Mouse (Mus musculus) liver, embryonic 15.5 days (tissue): Measurements from ENCODE around the gene Tecr. TPM values are rescaled to one million over a fixed set of nuclear protein-coding genes. Genes with fewer than 3 reads are reported as not detected.

ENCODE experiments used
- ATAC-seq: fragments of 200-750 bp; cut with Nextera tagmentation; 2 replicates; pipeline ENCODE4 v1.8.0; 2017; ENCODE audit warnings: moderate number of reproducible peaks, mild to moderate bottlenecking, moderate library complexity; ENCODE audit not compliant: insufficient read depth
- H3K27ac ChIP-seq: fragments of 300-500 bp; sonication (generic); replicated peaks from 2 replicates; pipeline ENCODE4 v1.5.1; 2015; ENCODE audit warnings: mild to moderate bottlenecking, inconsistent platforms
- H3K27me3 ChIP-seq: fragments of 300-500 bp; sonication (generic); 2 replicates; pipeline ENCODE4 v1.6.1; 2015; ENCODE audit warnings: mild to moderate bottlenecking, inconsistent platforms
- H3K36me3 ChIP-seq: fragments of 300-500 bp; sonication (generic); replicated peaks from 2 replicates; pipeline ENCODE4 v1.6.1; 2015; ENCODE audit warnings: moderate library complexity, mild to moderate bottlenecking, inconsistent platforms
- H3K4me1 ChIP-seq: fragments of 300-500 bp; sonication (generic); replicated peaks from 2 replicates; pipeline ENCODE4 v1.6.1; 2015; ENCODE audit warnings: inconsistent platforms
- H3K4me2 ChIP-seq: fragments of 300-500 bp; sonication (generic); 2 replicates; pipeline ENCODE4 v1.6.1; 2015; ENCODE audit warnings: moderate library complexity, mild to moderate bottlenecking, inconsistent platforms
- H3K4me3 ChIP-seq: fragments of 300-500 bp; sonication (generic); replicated peaks from 2 replicates; pipeline ENCODE4 v1.5.1; 2015; ENCODE audit warnings: mild to moderate bottlenecking, inconsistent platforms
- H3K9ac ChIP-seq: fragments of 300-500 bp; sonication (generic); 2 replicates; pipeline ENCODE4 v1.6.1; 2015; ENCODE audit warnings: moderate library complexity, mild to moderate bottlenecking, inconsistent platforms
- H3K9me3 ChIP-seq: fragments of 300-500 bp; sonication (generic); replicated peaks from 2 replicates; pipeline ENCODE4 v1.6.1; 2016; ENCODE audit warnings: inconsistent platforms
- WGBS: fragments of 180-500 bp; shearing (Covaris S2); methylation state at CpG from one replicate; pipeline ENCODE4 v1.1.7; 2015; ENCODE audit warnings: mixed read lengths; ENCODE audit not compliant: insufficient replicate concordance; 5-methylcytosine and 5-hydroxymethylcytosine counted together
- polyA plus RNA-seq: library from polyadenylated mRNA; unstranded; fragments of >200 nt; fragmentation: Nextera tagmentation; extraction: Ambion mirVana; gene quantifications from 2 replicates; pipeline ENCODE4 v1.2.1, GENCODE M21; 2015

Gene Tecr
- polyA plus RNA-seq, 1 experiment from 2014 or later: 329 TPM

DNA sequence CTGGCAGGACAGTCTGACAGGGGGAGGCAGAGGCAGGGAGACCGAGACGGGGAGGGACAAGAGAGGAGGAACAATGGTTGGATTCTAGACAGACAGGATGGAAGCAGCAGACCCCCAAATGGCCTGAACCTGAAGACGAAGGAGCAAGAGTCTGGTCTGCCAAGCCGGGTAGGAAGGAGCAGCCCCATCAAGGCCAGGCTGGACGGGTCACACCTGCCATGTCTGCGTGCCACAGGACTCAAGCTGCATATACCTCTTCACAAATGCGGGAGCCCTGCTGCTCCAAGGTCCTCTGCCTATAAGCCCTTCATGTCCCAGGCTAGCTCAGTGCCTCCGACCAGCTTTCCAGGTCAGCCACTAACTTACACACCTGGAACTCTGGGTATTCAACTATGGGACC lies 28.1 kb downstream of the Tecr start:
- WGBS: 81% methylated on average over 8 of the region's 8 CpGs
- H3K27ac ChIP-seq: no peak overlapping the region
- H3K4me1 ChIP-seq: peaks cover 50% of the 10 kb centered on the region
- no peak overlapping the region for H3K9ac ChIP-seq
- ATAC-seq: no peak
- H3K4me3 ChIP-seq: no peak overlapping the region
- H3K36me3 ChIP-seq: peaks cover 13% of the 10 kb centered on the region
- H3K9me3 ChIP-seq: no peaks in the 10 kb centered on the region
- no peaks in the 10 kb centered on the region for H3K27me3 ChIP-seq
- no peak overlapping the region for H3K4me2 ChIP-seq

DNA sequence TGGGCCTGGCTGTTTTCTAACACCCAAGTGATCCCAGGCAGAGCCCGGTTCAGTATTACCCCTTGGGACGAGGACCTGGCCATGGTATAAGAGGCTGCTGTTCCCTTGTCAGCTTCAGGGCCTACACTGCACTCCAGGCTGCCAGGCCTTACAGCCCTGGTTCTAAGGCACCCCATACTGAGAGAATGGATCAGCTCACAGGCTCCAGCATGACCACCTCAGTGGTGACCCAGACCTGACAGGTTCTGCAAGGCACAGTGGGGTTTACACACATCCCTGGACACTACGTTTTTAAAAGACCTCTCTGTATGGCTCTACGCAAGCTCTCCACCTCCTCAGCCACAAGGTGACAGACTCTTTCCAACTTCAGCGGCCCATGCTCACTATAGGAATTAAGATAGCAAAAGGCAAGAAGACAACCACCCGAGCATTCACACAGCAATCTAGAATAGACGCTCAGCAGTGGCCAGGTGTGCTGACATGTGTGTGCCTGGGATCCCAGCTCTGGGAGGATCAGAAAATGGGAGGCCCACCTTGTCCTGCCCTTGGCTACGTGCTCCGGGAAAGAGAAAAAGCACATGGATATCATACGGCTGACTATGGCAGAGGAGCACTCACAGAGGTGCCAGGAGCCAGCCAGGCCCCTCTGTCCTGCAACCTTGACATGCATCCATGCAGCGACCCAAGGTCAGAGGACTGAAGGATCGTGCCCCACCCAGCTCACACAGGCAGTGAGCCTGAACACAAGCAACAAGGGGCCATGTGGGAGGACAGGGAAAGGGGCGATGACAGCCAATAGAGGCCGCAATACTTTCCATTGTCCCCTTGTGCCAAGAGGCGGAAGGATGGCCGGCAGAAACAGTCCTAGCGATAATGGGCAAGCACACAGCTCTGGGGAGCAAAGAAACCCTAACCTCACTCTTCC lies 29.4 kb downstream of the Tecr start:
- H3K27ac ChIP-seq: no peak overlapping the region
- ATAC-seq: no peak
- H3K27me3 ChIP-seq: no peaks in the 10 kb centered on the region
- no peak overlapping the region for H3K4me2 ChIP-seq
- 72% methylated on average over 17 of the region's 17 CpGs for WGBS
- H3K4me3 ChIP-seq: no peak overlapping the region
- 0 out of 2 replicates have a peak, but pooled peaks cover 14% of the 10 kb centered on the region for H3K36me3 ChIP-seq
- no peak overlapping the region for H3K9ac ChIP-seq
- H3K9me3 ChIP-seq: no peaks in the 10 kb centered on the region
- H3K4me1 ChIP-seq: peaks cover 54% of the 10 kb centered on the region

DNA sequence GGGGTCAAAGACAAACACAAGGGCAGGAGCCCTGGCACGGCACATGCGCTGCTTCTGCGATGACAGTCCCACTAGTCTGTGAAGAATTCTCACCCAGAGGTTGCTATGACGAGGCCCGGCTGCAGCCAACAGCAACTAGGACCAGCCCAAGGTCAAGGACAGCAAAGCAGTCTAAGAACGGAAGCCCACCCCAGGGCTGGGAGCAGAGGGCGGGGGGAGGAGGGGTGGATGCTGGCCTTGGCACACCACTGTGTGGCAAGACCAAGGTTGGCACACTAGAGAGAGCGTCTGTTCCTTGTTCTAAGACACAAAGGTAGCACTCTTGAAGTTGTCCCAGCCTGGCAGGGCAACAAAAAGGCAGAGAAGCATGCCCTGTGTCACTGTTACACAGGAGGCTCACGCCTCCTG lies 30.4 kb downstream of the Tecr start:
- Histone ChIP-seq H3K4me2 (no peak overlapping the region), H3K9me3 (no peaks in the 10 kb centered on the region), H3K27ac (0 out of 2 replicates have a peak overlapping the region, but pooled peaks have one; percentile 33), H3K36me3 (peaks cover 22% of the 10 kb centered on the region), H3K4me1 (peaks cover 55% of the 10 kb centered on the region), H3K9ac (no peak overlapping the region), H3K4me3 (no peak overlapping the region), H3K27me3 (no peaks in the 10 kb centered on the region)
- ATAC-seq: no peak
- WGBS: 72% methylated on average over 9 of the region's 9 CpGs

DNA sequence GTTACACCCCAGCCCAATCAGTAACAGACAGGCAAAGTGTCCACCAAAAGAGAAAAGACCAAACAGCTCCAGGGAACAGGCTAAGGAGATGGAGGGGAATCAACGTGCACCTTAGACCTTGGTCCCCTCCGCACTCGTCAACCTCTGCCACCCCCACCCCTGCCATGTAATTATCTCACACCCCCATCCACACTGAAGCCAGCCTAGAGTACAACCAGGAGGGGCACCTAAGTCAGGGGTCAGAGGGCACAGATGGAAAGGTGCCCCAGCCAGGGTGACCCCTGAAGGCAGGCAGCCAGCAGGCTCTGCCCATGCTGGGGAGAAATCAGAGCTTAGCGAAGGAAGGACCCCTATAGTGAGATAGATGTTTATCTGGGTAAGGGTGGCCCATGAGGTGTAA lies 30.9 kb downstream of the Tecr start:
- 0 out of 2 replicates have a peak overlapping the region, but pooled peaks have one; percentile 33 for H3K27ac ChIP-seq
- no peaks in the 10 kb centered on the region for H3K9me3 ChIP-seq
- H3K4me3 ChIP-seq: no peak overlapping the region
- H3K36me3 ChIP-seq: peaks cover 27% of the 10 kb centered on the region
- WGBS: 72% methylated on average over 4 of the region's 4 CpGs
- no peak for ATAC-seq
- peaks cover 55% of the 10 kb centered on the region for H3K4me1 ChIP-seq
- H3K4me2 ChIP-seq: no peak overlapping the region
- no peaks in the 10 kb centered on the region for H3K27me3 ChIP-seq
- no peak overlapping the region for H3K9ac ChIP-seq

DNA sequence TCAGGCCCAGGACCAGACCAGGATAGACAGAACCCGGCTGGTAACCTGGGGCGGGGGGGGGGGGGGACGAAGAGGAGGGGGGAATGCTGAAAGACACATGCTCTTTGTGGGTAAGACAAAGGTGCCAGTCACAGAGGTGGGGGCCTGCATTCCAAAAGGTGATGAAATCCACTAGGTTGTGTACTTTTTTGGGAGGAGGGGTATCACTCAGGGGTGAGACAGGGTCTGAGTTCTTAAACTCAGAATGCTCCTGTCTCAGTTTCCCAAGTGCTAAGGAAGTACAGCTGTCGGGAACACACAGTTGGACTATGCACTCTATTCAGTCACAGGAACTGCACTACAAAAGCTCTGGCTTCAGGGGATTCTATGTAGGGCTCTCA lies 31.3 kb downstream of the Tecr start:
- Histone ChIP-seq H3K36me3 (peaks cover 31% of the 10 kb centered on the region), H3K9ac (no peak overlapping the region), H3K4me2 (no peak overlapping the region), H3K27me3 (no peaks in the 10 kb centered on the region), H3K9me3 (no peaks in the 10 kb centered on the region), H3K4me1 (peaks cover 54% of the 10 kb centered on the region), H3K4me3 (no peak overlapping the region), H3K27ac (no peak overlapping the region)
- 44% methylated on average over 4 of the region's 4 CpGs for WGBS
- ATAC-seq: no peak

DNA sequence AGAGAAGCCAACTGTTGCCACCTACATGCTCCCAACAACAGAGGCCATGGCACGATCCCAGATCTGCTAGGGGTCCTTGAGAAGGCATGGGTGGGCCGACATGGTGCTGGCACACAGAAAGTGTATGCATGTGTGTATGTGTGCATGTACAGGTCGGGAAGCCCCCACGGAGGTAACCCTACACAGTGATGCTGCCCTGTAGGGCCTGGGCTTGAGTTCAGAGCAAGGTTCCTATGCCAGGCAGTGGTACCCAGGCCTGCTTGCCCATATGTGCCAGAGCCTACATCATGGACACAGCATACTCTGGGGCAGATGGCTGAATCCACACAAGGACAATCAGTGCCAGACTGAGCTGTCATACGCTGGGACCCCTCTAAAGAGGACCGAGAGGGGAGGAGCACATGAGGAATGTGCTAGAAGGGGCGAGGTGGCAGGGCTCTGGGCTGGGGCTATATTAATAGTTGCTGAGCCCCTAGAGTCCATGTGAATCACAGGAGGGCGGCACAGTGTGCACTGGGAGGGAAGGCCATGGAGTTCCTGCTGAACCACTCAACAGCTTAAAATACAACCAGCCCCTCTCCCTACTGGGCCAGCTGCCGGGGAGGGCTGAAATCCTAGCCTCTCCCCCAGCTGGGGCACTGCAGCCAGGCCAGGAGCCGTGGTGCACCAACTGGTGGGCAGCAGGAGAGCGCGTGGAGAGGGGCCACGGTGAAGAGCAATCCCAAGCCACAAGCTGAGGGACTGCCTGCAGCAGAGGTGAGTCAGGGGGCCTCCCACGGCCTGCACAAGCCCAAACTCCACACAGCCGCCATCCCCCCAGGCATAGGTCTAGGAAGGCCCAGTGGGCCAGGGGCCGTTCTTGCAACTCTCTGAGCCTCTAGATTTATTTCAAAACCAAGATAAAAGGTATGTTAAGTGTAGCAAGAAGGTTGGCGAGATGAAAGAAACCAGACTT lies 31.9 kb downstream of the Tecr start:
- no peak for ATAC-seq
- Histone ChIP-seq H3K4me2 (no peak overlapping the region), H3K27ac (no peak overlapping the region), H3K27me3 (no peaks in the 10 kb centered on the region), H3K36me3 (peaks cover 37% of the 10 kb centered on the region), H3K4me1 (peaks cover 49% of the 10 kb centered on the region), H3K9ac (no peak overlapping the region), H3K9me3 (no peaks in the 10 kb centered on the region), H3K4me3 (no peak overlapping the region)
- WGBS: 77% methylated on average over 17 of the region's 17 CpGs

DNA sequence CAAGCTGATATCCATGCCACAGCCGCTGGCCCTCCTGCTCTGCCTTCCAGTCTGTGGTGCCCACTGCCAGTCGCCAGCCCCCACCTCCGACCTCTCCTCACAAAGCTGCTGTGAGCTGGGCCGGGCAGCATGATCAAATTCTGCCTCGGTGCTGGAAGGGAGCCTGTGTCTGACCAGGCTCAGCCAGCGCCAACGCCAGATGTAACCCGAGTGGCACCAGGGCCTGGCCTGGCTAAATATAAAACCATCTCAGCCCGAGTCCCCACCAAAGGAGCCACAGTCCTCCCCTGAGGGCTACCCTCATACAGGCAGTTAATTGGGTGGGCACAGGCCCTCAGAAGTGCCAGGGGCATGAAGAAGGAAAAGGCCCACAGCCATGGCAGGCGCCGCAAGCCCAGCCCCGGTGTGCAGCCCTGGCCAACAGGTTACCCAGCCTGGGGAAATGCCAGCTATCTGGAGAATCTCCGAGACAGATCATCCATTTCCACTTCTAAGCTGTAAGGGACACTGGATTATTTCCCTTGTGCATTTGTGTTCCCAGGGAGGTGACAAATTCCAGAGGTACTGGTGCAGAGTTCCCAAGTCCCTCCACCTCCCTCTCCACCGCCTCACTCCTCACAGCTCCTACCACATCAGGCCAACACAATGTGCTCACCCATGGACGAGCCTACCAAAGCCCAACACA lies 33.0 kb downstream of the Tecr start:
- Histone ChIP-seq H3K36me3 (peaks cover 48% of the 10 kb centered on the region), H3K27ac (no peak overlapping the region), H3K9me3 (no peaks in the 10 kb centered on the region), H3K4me3 (no peak overlapping the region), H3K9ac (no peak overlapping the region), H3K4me1 (peaks cover 56% of the 10 kb centered on the region), H3K4me2 (no peak overlapping the region), H3K27me3 (no peaks in the 10 kb centered on the region)
- 77% methylated on average over 15 of the region's 15 CpGs for WGBS
- no peak for ATAC-seq

DNA sequence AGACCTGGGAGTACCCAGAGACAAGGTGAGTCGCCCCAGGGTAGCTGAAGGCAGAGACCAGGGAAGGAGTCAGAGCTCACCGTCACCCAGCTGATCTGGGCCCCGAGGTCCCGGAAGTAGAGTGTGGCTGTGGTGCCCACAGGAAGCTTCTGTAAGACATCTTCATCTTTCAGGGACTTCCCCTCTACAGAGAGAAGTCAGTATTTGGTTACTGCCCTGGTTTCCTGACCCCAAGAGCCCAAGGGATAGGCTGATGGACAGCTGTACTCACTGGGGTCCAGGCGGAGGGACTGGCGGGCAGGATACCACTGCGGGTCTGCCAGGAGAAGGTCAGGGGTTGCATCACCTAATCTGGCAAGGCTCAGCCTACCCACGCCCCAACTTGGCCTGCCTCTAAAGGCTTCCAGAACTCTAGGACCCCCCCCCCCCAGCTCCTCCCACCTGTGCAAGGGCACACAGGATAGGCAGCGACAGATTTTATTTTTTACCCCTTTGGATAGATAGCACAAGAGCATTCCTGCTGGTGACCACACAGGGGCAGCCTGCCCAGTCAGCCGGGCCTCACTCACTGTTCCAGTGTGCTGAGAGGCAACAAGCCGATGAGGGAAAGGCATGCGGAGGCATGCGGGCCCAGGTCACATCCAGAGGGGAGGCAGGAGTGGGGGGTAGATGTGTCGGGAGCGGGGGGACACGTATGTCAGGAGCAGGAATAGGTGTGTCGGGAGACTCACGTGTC lies 34.5 kb downstream of the Tecr start:
- Histone ChIP-seq H3K27me3 (no peaks in the 10 kb centered on the region), H3K4me3 (peak overlapping the region; percentile 12; the same call in 1 of the 2 replicates), H3K36me3 (peaks cover 53% of the 10 kb centered on the region), H3K9me3 (no peaks in the 10 kb centered on the region), H3K9ac (no peak overlapping the region), H3K27ac (peak overlapping the region; percentile 33; the same call in 1 of the 2 replicates), H3K4me2 (no peak overlapping the region), H3K4me1 (peaks cover 54% of the 10 kb centered on the region)
- ATAC-seq: peak; percentile 22; the same call in 1 of the 2 replicates
- 55% methylated on average over 18 of the region's 18 CpGs for WGBS

DNA sequence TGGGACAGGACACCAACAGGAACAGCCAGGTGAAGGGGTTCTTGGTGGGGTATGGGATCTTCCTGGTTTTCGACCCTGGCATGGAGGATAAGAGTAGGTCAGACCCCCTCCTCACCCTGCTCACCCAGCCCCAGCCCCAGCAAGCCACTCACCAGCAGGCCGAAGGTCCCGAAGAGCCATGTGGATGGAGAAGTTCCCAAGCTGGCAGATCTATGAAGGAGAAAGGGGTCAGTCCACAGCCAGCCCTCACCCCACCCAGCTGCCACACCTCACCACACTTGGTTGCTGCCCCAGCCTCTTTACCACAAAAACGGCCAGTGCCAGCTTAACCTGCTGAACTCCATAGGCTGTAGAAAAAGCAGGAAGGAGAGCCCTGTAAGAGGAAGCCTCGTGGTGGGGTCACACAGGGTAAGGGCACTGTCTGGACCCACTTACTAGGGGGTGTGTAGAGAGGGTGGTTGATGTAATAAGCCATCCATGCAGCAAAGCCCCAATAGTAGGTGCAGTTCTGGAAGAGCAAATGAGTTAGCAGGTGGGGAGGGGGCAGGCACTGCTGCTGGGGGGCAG lies 35.4 kb downstream of the Tecr start:
- 57% methylated on average over 5 of the region's 5 CpGs for WGBS
- no peak overlapping the region for H3K27ac ChIP-seq
- H3K9ac ChIP-seq: no peak overlapping the region
- no peaks in the 10 kb centered on the region for H3K27me3 ChIP-seq
- peaks cover 53% of the 10 kb centered on the region for H3K36me3 ChIP-seq
- peaks cover 56% of the 10 kb centered on the region for H3K4me1 ChIP-seq
- no peak overlapping the region; the same call in 1 of the 2 replicates for H3K4me2 ChIP-seq
- H3K9me3 ChIP-seq: no peaks in the 10 kb centered on the region
- H3K4me3 ChIP-seq: peak overlapping the region; percentile 12; the same call in 1 of the 2 replicates
- ATAC-seq: no peak

DNA sequence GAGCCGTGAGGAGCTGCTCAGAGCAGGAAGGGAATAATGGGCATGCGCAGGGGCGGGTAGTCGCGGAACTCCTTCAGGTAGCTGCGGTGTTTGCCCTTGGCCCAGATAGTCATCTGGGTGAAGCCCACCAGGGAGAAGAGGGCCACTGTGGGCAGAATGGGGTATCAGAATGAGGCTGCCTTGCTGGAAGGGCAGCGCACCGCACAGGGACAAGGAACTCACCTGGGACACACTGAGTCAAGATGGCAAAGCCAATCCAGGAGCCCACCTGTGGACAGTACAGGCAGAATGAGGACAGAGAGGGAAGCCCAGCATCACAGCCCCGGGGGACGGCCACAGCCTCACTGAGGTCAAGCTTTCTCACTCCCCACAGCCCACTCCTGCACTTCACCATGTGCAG lies 36.0 kb downstream of the Tecr start:
- Histone ChIP-seq H3K4me3 (no peak overlapping the region), H3K9me3 (no peaks in the 10 kb centered on the region), H3K4me2 (no peak overlapping the region), H3K4me1 (peaks cover 56% of the 10 kb centered on the region), H3K27me3 (no peaks in the 10 kb centered on the region), H3K27ac (no peak overlapping the region), H3K9ac (no peak overlapping the region), H3K36me3 (peaks cover 53% of the 10 kb centered on the region)
- no peak for ATAC-seq
- 89% methylated on average over 10 of the region's 10 CpGs for WGBS
